Mouse (Mus musculus) heart, embryonic 11.5 days (tissue): ENCODE measurements around the gene Txnrd3. TPM values are rescaled to one million over a fixed set of nuclear protein-coding genes. Genes with fewer than 3 reads are reported as not detected.

Experiments used
- ATAC-seq: fragments of 200-750 bp; cut with Nextera tagmentation; replicated peaks from 2 replicates; pipeline ENCODE4 v1.8.0; 2017; ENCODE audit warnings: moderate library complexity; ENCODE audit not compliant: insufficient number of reproducible peaks, low FRiP score, low TSS enrichment
- H3K27ac ChIP-seq: fragments of 300-500 bp; sonication (generic); 2 replicates; pipeline ENCODE4 v1.5.1; 2014; ENCODE audit warnings: mild to moderate bottlenecking, low read depth, low read length
- H3K27me3 ChIP-seq: fragments of 300-500 bp; sonication (generic); 2 replicates; pipeline ENCODE4 v1.6.1; 2014; ENCODE audit warnings: mild to moderate bottlenecking, low read length, mixed read lengths; ENCODE audit not compliant: control insufficient read depth, insufficient read depth
- H3K36me3 ChIP-seq: fragments of 300-500 bp; sonication (generic); 2 replicates; pipeline ENCODE4 v1.6.1; 2014; ENCODE audit warnings: mild to moderate bottlenecking, low read length, moderate library complexity, mixed read lengths; ENCODE audit not compliant: control insufficient read depth, insufficient read depth
- H3K4me1 ChIP-seq: fragments of 300-500 bp; sonication (generic); 2 replicates; pipeline ENCODE4 v1.6.1; 2014; ENCODE audit warnings: low read length; ENCODE audit not compliant: control insufficient read depth, insufficient read depth
- H3K4me2 ChIP-seq: fragments of 300-500 bp; sonication (generic); 2 replicates; pipeline ENCODE4 v1.6.1; 2014; ENCODE audit warnings: mild to moderate bottlenecking, moderate library complexity
- H3K4me3 ChIP-seq: fragments of 300-500 bp; sonication (generic); 2 replicates; pipeline ENCODE4 v1.5.1; 2014; ENCODE audit warnings: low read depth, low read length
- H3K9ac ChIP-seq: fragments of 300-500 bp; sonication (generic); 2 replicates; pipeline ENCODE4 v1.6.1; 2014; ENCODE audit warnings: mild to moderate bottlenecking, low read depth, low read length, moderate library complexity
- H3K9me3 ChIP-seq: fragments of 300-500 bp; sonication (generic); replicated peaks from 2 replicates; pipeline ENCODE4 v1.6.1; 2016; ENCODE audit warnings: low read length; ENCODE audit not compliant: control insufficient read depth
- WGBS: fragments of 180-500 bp; shearing (Covaris S2); extraction: QIAGEN DNeasy Blood & Tissue Kit; methylation state at CpG from one replicate; pipeline ENCODE4 v1.1.7; 2014; ENCODE audit not compliant: insufficient replicate concordance; 5-methylcytosine and 5-hydroxymethylcytosine counted together
- polyA plus RNA-seq: library from polyadenylated mRNA; unstranded; fragments of >200 nt; fragmentation: Nextera tagmentation; extraction: Ambion mirVana; gene quantifications from 2 replicates; pipeline ENCODE4 v1.2.1, GENCODE M21; 2014

Txnrd3 gene
- polyA plus RNA-seq, 1 experiment from 2014 or later = 8.7 TPM

- Histone ChIP-seq H3K4me2 (no peak overlapping the region), H3K9ac (no peak overlapping the region), H3K36me3 (no peaks in the 10 kb centered on the region), H3K27ac (no peak overlapping the region), H3K4me3 (no peak overlapping the region), H3K9me3 (no peaks in the 10 kb centered on the region), H3K27me3 (no peaks in the 10 kb centered on the region), H3K4me1 (no peaks in the 10 kb centered on the region)
- 54% methylated on average over 7 of the region's 7 CpGs for WGBS
- no peak for ATAC-seq
Measured at GRCm38 (mm10) chr6:89614596-89615372, 29.0 kb upstream of the Txnrd3 start.

DNA sequence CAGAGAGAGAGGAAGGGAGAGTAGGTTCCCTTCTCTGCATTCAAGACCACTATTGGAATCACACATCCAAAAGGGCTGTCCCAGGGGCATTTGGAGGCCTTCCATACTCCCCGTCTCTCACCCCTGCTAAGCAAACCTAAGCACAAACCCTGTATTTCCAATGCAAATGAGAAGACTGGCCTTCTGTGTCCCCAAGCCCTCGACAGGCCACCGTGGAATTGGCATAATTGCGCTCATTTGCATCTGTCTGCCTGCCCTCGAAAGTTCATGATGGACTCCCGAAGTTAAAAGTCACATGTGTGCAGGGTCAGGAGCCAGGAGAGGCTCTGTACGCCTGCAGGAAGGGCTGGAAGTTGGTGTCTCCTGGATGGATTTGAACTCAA, 28.4 kb upstream of the Txnrd3 start:
- H3K4me1 ChIP-seq = no peaks in the 10 kb centered on the region
- H3K4me3 ChIP-seq = no peak overlapping the region
- no peak overlapping the region for H3K9ac ChIP-seq
- H3K36me3 ChIP-seq = no peaks in the 10 kb centered on the region
- H3K27ac ChIP-seq = no peak overlapping the region
- ATAC-seq = no peak
- WGBS = 57% methylated on average over 7 of the region's 7 CpGs
- H3K4me2 ChIP-seq = no peak overlapping the region
- no peaks in the 10 kb centered on the region for H3K9me3 ChIP-seq
- no peaks in the 10 kb centered on the region for H3K27me3 ChIP-seq

- H3K27me3 ChIP-seq = no peaks in the 10 kb centered on the region
- no peak overlapping the region for H3K9ac ChIP-seq
- H3K36me3 ChIP-seq = no peaks in the 10 kb centered on the region
- H3K4me2 ChIP-seq = no peak overlapping the region
- no peaks in the 10 kb centered on the region for H3K4me1 ChIP-seq
- no peak overlapping the region for H3K27ac ChIP-seq
- no peaks in the 10 kb centered on the region for H3K9me3 ChIP-seq
- no peak for ATAC-seq
- WGBS = 70% methylated on average over 3 of the region's 3 CpGs
- H3K4me3 ChIP-seq = no peak overlapping the region
Measured at GRCm38 (mm10) chr6:89622647-89623046, 21.1 kb upstream of the Txnrd3 start.

DNA sequence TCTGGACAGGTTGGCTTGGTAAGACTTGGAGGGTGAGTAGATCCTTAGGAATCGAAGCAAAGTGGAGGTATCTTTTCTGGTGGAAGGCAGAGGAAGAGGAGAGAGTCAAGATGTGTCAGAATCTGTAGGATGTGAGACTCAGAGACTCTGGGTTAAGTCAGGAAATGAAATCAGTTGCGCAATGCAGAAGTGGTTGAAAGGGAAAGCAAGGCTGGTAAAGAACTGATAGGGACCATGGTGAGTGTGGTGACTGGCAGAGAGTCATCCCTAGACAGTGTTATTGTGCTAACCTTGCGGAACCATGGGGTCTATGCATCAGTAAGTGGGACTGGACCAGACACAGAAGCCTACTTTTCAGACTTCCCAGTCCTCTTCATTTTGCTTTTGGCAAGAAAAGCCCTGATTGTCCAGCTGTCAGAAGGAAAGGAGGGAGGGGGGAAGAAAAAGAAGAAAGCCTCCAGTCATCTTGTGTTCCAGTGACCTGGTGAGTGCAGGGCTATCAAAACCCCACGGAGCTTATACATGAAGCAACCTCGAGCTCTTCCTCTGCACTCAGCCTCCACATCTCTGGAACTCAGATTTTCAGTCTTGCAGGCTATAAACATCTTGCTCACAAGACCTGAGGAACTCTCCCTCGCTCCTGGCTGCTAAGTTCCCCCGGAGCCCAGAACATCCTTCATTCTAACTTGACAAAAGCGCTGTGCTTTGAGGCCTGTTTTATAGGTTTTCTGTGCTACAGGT, 15.6 kb upstream of the Txnrd3 start:
- Histone ChIP-seq H3K9ac (no peak overlapping the region), H3K4me2 (no peak overlapping the region), H3K4me3 (no peak overlapping the region), H3K27ac (no peak overlapping the region), H3K9me3 (no peaks in the 10 kb centered on the region), H3K36me3 (no peaks in the 10 kb centered on the region), H3K4me1 (no peaks in the 10 kb centered on the region), H3K27me3 (peaks cover 5% of the 10 kb centered on the region; the same call in 1 of the 2 replicates)
- 62% methylated on average over 8 of the region's 8 CpGs for WGBS
- ATAC-seq = no peak

DNA sequence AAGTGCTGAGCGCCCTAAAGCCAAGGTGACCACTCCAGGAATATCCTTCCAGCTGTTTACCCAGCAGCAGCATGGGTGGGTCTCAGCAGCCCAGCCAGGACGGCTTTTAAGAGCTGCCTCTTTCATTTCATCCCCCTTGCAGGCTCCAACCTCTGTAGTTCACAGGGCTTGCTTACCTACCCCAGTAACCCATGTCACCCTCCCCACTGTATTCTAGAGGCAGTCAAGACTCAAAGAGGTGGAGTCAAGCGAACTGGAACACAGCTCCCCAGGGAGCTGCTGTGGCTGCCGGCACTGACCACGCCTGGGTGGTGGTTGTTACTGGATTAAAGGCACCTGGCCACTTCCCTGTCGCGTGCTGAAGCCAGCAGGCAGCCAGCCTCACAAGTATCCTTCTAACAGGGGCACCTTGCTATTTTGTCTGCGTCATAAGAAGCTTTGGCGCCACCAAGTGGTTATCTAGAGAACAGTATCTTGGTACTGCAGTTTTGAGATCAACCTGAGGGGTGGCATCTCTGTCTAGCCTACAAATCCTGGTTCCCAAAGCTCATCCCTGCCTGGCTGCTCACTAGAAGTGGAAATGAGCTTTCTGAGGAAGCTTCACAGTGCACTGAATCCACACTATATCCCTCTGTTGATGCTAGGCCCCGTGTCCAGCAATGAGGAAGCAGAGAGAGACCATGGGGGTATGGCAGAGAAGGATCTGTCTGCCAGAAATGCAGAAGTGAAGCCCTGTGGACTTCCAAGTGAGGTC, 11.8 kb upstream of the Txnrd3 start:
- 0 out of 2 replicates have a peak, but pooled peaks have one; percentile 26 for ATAC-seq
- Histone ChIP-seq H3K9me3 (no peaks in the 10 kb centered on the region), H3K27me3 (peaks cover 6% of the 10 kb centered on the region; the same call in 1 of the 2 replicates), H3K4me2 (no peak overlapping the region; the same call in 1 of the 2 replicates), H3K27ac (no peak overlapping the region), H3K4me1 (peaks cover 8% of the 10 kb centered on the region), H3K4me3 (no peak overlapping the region), H3K9ac (no peak overlapping the region), H3K36me3 (no peaks in the 10 kb centered on the region)
- WGBS = 9% methylated on average over 10 of the region's 10 CpGs

GRCm38 (mm10) chr6:89633115-89633514, 10.7 kb upstream of the Txnrd3 start:
- no peak for ATAC-seq
- Histone ChIP-seq H3K4me1 (peaks cover 8% of the 10 kb centered on the region), H3K9me3 (no peaks in the 10 kb centered on the region), H3K27me3 (peaks cover 6% of the 10 kb centered on the region; the same call in 1 of the 2 replicates), H3K27ac (no peak overlapping the region), H3K36me3 (no peaks in the 10 kb centered on the region), H3K4me3 (no peak overlapping the region), H3K9ac (no peak overlapping the region), H3K4me2 (no peak overlapping the region)
- WGBS = 71% methylated on average over 7 of the region's 7 CpGs

GRCm38 (mm10) chr6:89634400-89634799, 9.4 kb upstream of the Txnrd3 start:
- Histone ChIP-seq H3K27ac (no peak overlapping the region), H3K4me2 (peak overlapping the region; percentile 22), H3K27me3 (peaks cover 6% of the 10 kb centered on the region; the same call in 1 of the 2 replicates), H3K36me3 (no peaks in the 10 kb centered on the region), H3K9me3 (no peaks in the 10 kb centered on the region), H3K4me1 (peaks cover 8% of the 10 kb centered on the region), H3K9ac (no peak overlapping the region), H3K4me3 (no peak overlapping the region)
- 21% methylated on average over 8 of the region's 8 CpGs for WGBS
- no peak for ATAC-seq

DNA sequence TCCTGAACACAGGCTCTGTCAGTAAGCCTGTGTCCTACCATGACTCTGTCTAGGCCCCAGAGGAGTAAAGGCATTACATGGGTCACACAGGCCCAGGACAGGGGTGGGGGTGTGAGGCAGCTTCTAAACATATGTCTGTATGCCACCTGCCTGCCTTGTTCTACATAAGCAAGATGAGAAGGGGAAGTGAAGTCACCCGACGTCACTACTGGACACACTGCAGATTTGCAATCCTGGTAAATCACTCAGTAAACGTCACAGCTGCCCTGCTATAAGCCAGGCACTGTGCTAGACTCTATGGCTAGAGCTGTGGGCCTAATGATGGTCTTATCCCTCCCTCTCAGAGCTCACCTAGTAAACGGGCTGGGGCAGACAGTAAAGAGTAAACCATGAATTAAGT, 5.8 kb upstream of the Txnrd3 start:
- Histone ChIP-seq H3K4me1 (peaks cover 8% of the 10 kb centered on the region), H3K4me2 (no peak overlapping the region), H3K4me3 (no peak overlapping the region), H3K27me3 (0 out of 2 replicates have a peak, but pooled peaks cover 2% of the 10 kb centered on the region), H3K9ac (no peak overlapping the region), H3K36me3 (no peaks in the 10 kb centered on the region), H3K9me3 (no peaks in the 10 kb centered on the region), H3K27ac (no peak overlapping the region)
- no peak for ATAC-seq
- 72% methylated on average over 4 of the region's 4 CpGs for WGBS
